Mouse (Mus musculus): ENCODE results near the gene Ajm1.

Gene Ajm1

DNA sequence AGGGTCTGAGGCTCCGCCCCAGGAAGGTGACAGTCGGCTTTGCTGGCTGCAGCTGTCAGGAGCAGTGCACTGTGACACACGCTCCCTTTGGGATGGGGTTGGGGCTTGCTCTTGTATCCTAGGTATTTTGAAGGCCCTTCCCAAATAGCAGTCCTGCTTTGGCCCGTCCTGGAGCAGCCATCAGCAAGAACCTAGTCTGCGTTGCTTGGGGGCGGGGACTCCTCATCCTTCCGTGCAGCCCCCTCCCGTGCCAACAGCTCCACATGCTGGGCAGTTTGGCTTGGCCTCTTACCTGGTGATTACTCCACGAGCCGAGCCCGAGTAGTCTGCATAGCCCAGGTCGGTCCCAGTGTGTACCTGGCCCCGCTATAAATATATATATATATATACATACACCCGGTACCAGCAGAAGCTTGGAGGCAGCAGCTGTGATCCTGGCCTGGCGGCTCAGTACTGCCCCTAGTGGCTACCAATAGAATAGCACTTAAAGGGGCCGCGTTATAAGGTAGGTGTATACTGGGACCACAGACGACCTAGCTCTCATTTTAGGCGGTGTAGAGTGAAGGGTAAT lies at the start of gene Ajm1:
TSS of gene Ajm1 (minus strand) at position 464 of the 571 bp plus-strand sequence.
- peak; percentile 80 for DNase-seq

- DNase-seq: no peak
These were observed 47.2 kb upstream of the Ajm1 start for GRCm38 (mm10) chr2:25628738-25629137.

GRCm38 (mm10) chr2:25627811-25628210 lies 46.3 kb upstream of the Ajm1 start, which contains the start of gene Fcna:
Gene Fcna, minus strand, starts transcription at chr2:25628030.
- no peak for DNase-seq

DNA sequence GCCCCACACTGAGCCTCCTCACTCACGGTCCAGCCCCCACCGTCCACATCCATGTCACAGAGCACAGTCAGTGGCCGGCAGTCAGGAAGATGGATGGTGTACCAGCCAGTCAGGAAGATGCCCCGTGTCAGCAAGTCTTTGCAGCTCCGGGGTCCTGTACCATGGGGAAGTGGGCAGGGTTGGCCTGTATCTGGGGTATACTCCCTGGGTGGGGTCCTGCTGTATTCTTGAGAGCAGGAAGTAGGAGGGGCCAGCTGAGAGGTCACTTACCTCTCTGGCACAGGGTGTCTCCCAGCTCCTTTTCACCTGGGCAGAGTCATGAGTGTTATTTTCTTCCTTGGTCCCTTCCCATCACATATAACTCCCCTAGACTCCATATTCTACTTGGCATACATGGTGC lies 44.4 kb upstream of the Ajm1 start:
- no peak for DNase-seq

- peak; percentile 83 for DNase-seq
These were observed 40.0 kb upstream of the Ajm1 start, which contains the start of gene Tmem141 for GRCm38 (mm10) chr2:25621229-25622200. Gene Tmem141, minus strand, starts transcription at chr2:25622005.

- DNase-seq: no peak
These were observed 39.3 kb upstream of the Ajm1 start for GRCm38 (mm10) chr2:25620852-25621228.

GRCm38 (mm10) chr2:25620386-25620785 lies 38.8 kb upstream of the Ajm1 start:
- no peak for DNase-seq

GRCm38 (mm10) chr2:25617578-25617977 lies 36.0 kb upstream of the Ajm1 start, which contains the start of gene Ccdc183:
Gene Ccdc183, minus strand, starts transcription at chr2:25617678.
- DNase-seq: no peak

DNA sequence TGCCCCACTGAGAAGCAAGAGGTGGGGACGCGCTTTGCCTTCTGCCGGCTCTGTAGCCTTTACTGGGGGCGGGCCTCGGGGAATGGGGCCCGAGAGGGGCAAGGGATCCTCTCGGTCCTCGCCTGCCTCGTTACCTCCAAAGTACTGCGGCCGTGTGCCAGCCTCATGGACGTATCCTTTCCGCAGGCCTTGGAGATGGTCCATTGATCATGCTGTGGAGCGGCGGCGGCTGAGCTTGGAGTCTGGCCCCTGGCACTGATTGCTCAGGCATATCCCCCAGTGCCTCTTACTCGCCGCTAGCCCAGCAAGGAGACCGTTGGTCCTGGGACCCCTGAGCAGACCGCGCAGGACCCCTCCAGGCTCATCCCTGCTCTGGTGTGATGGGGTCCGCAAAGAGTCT lies 34.8 kb upstream of the Ajm1 start:
- no peak for DNase-seq

DNA sequence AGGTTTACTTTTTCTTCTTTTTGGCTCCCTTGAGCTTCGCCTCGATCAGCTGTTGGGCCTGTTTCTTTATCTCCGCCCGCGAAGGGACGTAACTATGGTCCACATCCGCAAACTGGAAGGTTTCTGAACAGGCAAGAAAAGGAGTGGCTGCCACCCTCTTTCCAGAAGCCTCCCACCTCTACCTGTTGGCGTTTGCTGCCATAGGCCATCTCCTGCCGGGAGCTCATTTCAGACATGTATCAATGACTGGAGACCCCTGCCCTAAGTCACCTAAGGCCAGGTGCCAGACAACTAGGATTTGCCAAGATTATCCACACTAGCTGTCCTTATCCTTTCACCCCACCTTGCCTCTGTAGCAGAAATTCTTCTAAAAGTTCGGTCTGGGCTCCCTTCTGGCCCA lies 27.1 kb upstream of the Ajm1 start:
- no peak for DNase-seq

DNA sequence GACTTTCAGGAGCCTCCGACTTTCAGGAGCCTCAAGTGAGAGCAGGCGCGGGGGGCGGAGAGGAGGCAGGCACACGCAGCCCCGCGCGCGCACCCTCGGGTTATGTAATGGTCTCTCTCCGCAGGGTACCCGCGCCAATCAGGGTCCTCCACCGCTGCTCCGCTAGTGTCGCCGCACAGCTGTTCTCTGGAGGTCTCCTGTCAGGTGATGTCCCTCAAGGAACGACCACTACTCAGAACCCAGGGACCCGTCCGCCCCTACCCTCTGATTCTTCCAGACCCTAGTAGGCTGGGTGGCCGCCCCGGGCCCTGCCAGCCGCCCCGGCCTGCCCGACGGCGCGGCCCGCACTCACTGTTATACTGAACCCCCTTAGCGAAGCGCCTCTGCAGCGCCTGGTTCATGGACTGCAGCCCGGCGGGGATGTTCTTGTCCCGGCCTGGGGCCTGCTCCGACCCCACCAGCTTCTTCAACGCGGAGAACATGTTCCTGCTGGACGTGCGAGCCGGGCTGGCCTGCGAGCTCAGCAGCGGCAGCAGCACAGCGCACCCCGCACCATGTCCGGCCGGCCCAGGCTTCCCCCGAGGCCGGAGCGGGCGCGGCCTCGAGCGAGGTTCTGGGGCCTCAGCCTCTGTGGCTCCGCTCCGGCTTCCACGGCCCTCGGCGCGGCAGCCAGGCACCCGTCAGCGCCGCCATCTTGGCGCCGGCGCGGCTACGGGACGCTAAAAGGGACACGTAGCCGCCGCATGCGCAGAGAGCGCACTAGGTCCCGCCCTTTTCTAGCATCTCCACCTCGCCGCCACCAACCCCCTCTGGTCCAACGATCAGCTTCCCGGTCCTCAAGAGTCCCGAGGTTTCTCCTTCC lies 26.4 kb upstream of the Ajm1 start, which contains the start of gene Rabl6:
TSS of gene Rabl6 (minus strand) at position 761 of the 862 bp plus-strand sequence.
- DNase-seq: peak; percentile 93

- no peak for DNase-seq
These were observed 21.0 kb upstream of the Ajm1 start for GRCm38 (mm10) chr2:25602526-25602925.

GRCm38 (mm10) chr2:25600037-25600436 lies 18.5 kb upstream of the Ajm1 start:
- DNase-seq: no peak

DNA sequence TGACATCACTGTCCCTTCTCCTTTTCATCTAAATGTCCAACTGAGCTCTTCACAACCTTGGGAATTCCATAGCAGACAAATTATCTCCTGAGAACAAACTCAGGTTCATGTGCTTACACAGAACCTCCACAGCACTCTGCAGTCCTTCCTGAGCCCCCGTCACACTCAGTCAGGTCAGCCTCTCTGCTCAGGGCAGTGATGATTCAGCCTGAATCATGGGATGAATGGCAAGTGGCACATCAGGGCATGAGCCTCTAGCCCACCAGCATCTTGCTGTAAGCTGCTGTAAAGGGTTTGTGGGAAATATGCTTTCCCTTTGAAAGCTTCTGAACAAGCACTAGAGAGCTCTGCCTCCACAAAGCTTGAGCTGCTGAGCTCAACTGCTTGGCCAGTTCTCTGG lies 17.2 kb upstream of the Ajm1 start:
- DNase-seq: no peak

- DNase-seq: no peak
These were observed 15.4 kb upstream of the Ajm1 start for GRCm38 (mm10) chr2:25596765-25597510.

DNA sequence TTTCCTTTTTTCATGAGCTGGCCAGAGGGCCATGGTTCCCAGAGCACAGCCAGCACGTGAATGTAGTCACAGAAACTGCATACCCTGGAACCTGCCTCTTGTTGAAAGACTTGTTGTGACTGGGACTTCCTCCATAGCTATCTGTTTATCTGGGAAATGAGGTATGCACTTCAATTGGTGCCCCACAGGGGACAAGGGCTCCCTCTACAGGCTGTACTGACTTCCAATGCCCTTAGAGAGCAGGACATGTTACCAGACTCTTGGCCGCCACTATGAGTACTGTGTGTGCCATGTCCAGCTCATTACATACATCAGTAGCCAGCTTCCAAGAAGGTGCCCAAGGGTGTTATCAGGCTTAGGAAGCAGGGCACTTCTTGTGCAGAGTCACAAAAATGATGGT lies 10.3 kb upstream of the Ajm1 start:
- no peak for DNase-seq

GRCm38 (mm10) chr2:25588227-25588907 lies 6.8 kb upstream of the Ajm1 start:
- no peak for DNase-seq

DNA sequence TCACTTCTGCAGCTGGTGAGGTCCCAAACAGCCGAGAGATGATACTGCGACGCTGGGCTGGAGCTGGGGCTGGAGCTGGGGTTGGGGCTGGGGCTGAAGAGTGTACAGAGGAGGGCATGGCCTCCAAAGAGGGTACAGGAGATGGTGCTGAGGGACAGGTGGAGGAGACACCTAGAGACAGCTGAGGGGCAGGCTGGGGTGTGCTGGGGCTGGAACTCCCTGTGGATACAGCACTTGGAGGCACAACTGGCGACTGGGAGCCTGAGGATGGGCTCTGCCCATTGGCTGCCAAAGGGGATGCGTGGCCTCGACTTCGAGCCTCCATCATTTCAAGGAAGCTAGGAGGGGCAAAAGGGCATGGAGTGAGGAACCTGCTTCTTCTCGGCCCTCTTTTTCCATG lies 5.7 kb upstream of the Ajm1 start:
- no peak for DNase-seq

GRCm38 (mm10) chr2:25585601-25586000 lies 4.0 kb upstream of the Ajm1 start:
- DNase-seq: no peak

- no peak for DNase-seq
These were observed 3.3 kb upstream of the Ajm1 start for GRCm38 (mm10) chr2:25584856-25585255.

GRCm38 (mm10) chr2:25584152-25584551 lies 2.6 kb upstream of the Ajm1 start:
- DNase-seq: no peak

DNA sequence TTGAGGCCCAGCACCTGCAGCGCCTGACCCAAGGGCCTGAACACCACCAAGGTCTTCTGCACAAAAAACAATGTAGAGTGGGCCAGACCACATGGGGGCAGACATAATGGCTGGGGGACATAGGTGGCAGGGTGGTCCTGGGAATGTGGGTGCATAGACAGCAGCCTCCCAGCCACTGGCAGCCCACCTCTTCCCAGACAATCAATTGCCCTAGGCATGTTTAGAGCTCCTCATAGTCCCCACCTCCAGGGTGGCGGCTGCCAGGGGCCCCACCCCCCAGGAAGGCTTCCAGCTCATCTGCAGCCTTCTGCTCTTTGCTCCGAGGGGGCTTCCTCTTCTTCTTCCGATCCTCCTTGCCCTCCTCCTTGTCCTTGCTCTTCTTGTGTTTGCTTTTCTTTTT lies 2.0 kb upstream of the Ajm1 start:
- no peak for DNase-seq
